Mouse (Mus musculus) hematopoietic multipotent progenitor cell, adult 10-12 weeks (in vitro differentiated cells): Measurements from ENCODE around the gene Gm11397. TPM values are rescaled to one million over a fixed set of nuclear protein-coding genes. Genes with fewer than 3 reads are reported as not detected.

ENCODE experiments used
- polyA plus RNA-seq: library from polyadenylated mRNA; stranded (reverse); fragments of >175 nt; gene quantifications from 2 replicates; pipeline ENCODE4 v1.2.3, GENCODE M21; 2012; ENCODE audit warnings: low replicate concordance

Gm11397 gene
- polyA plus RNA-seq = not detected in 2 replicates

DNA sequence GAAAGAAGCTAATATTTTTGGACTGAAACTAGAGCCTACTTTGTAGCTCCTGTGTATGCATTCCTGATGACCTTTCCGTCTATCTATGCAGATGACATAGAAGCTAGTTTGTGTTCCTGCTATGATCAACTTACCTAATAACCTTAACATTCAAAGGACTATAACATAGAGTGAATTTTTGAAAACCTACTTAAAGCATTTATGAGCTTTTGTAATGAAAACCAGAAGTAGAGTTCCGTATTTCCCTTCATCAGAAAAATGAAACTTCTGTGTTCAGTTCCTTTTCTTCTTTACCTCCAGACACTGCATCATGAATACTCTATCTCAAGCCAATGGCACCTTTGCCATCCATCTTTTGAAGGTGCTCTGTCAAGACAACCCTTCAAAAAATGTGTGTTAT is at the start of gene Gm11397:
Gene Gm11397, plus strand, starts transcription at position 301 of the 400 bp plus-strand sequence.

Other genes with a start within 250 kb of the Gm11397 start
- not detected in 2 replicates for gene Serpinb9c, start 236.0 kb upstream of the Gm11397 start, polyA plus RNA-seq
- gene Serpinb9d, start 202.8 kb upstream of the Gm11397 start, polyA plus RNA-seq = not detected in 2 replicates
- not detected in 2 replicates for gene Serpinb9e, start 146.1 kb upstream of the Gm11397 start, polyA plus RNA-seq
- not detected in 2 replicates for gene Serpinb9f, start 71.7 kb upstream of the Gm11397 start, polyA plus RNA-seq
- gene Serpinb9g, start 89.0 kb downstream of the Gm11397 start, polyA plus RNA-seq = not detected in 2 replicates